Mouse (Mus musculus): ENCODE data around the gene Dnajc22. TPM values are rescaled to one million over a fixed set of nuclear protein-coding genes. Genes with fewer than 3 reads are reported as not detected.

Dnajc22 gene
- polyA plus RNA-seq, 1 experiment from 2014 or later, result 1.7 TPM

- no peaks in the 10 kb centered on the region for H3K36me3 ChIP-seq
- H3K4me1 ChIP-seq (replicated peaks), result no peaks in the 10 kb centered on the region
- no peaks in the 10 kb centered on the region for H3K9me3 ChIP-seq
- H3K4me3 ChIP-seq (replicated peaks), result no peak overlapping the region
- peaks cover 8% of the 10 kb centered on the region for H3K27me3 ChIP-seq
- no peak overlapping the region for H3K27ac ChIP-seq
- 86% methylated on average over 7 of the region's 7 CpGs for WGBS
- no peak overlapping the region for H3K9ac ChIP-seq (replicated peaks)
- no peak for ATAC-seq
- H3K4me2 ChIP-seq (replicated peaks), result no peak overlapping the region
Observed at GRCm38 (mm10) chr15:99105238-99105637, 12.3 kb downstream of the Dnajc22 start.

- no peak overlapping the region for H3K9ac ChIP-seq (replicated peaks)
- no peaks in the 10 kb centered on the region for H3K27me3 ChIP-seq
- H3K4me1 ChIP-seq (replicated peaks), result no peaks in the 10 kb centered on the region
- no peak overlapping the region for H3K27ac ChIP-seq
- H3K9me3 ChIP-seq, result no peaks in the 10 kb centered on the region
- 85% methylated on average over 3 of the region's 3 CpGs for WGBS
- H3K4me2 ChIP-seq (replicated peaks), result no peak overlapping the region
- H3K36me3 ChIP-seq, result no peaks in the 10 kb centered on the region
- H3K4me3 ChIP-seq (replicated peaks), result no peak overlapping the region
- ATAC-seq, result no peak
Observed at GRCm38 (mm10) chr15:99107866-99108265, 14.9 kb downstream of the Dnajc22 start.

GRCm38 (mm10) chr15:99111139-99111538 is 18.2 kb downstream of the Dnajc22 start:
- no peak for ATAC-seq
- Histone ChIP-seq H3K27me3 (no peaks in the 10 kb centered on the region), H3K27ac (no peak overlapping the region), H3K4me2 (replicated peaks) (no peak overlapping the region), H3K4me1 (replicated peaks) (no peaks in the 10 kb centered on the region), H3K9ac (replicated peaks) (no peak overlapping the region), H3K36me3 (no peaks in the 10 kb centered on the region), H3K4me3 (replicated peaks) (no peak overlapping the region), H3K9me3 (no peaks in the 10 kb centered on the region)
- 91% methylated on average over 3 of the region's 3 CpGs for WGBS

GRCm38 (mm10) chr15:99111809-99112208 is 18.8 kb downstream of the Dnajc22 start:
- no peaks in the 10 kb centered on the region for H3K9me3 ChIP-seq
- no peak for ATAC-seq
- 71% methylated on average over 4 of the region's 4 CpGs for WGBS
- no peak overlapping the region for H3K4me3 ChIP-seq (replicated peaks)
- H3K4me2 ChIP-seq (replicated peaks), result no peak overlapping the region
- H3K4me1 ChIP-seq (replicated peaks), result no peaks in the 10 kb centered on the region
- no peaks in the 10 kb centered on the region for H3K36me3 ChIP-seq
- H3K27ac ChIP-seq, result no peak overlapping the region
- H3K9ac ChIP-seq (replicated peaks), result no peak overlapping the region
- H3K27me3 ChIP-seq, result no peaks in the 10 kb centered on the region

- Histone ChIP-seq H3K9ac (replicated peaks) (no peak overlapping the region), H3K27ac (no peak overlapping the region), H3K4me2 (replicated peaks) (no peak overlapping the region), H3K4me3 (replicated peaks) (no peak overlapping the region), H3K4me1 (replicated peaks) (no peaks in the 10 kb centered on the region), H3K9me3 (no peaks in the 10 kb centered on the region), H3K36me3 (no peaks in the 10 kb centered on the region), H3K27me3 (no peaks in the 10 kb centered on the region)
- ATAC-seq, result no peak
- 63% methylated on average over 11 of the region's 11 CpGs for WGBS
Observed at GRCm38 (mm10) chr15:99112843-99113395, 19.9 kb downstream of the Dnajc22 start.

- no peak for ATAC-seq
Observed at GRCm38 (mm10) chr15:99113396-99113975, 20.5 kb downstream of the Dnajc22 start.

GRCm38 (mm10) chr15:99114312-99115064 is 21.5 kb downstream of the Dnajc22 start:
- no peak overlapping the region for H3K27ac ChIP-seq
- no peak overlapping the region for H3K4me2 ChIP-seq (replicated peaks)
- ATAC-seq, result no peak
- H3K27me3 ChIP-seq, result no peaks in the 10 kb centered on the region
- H3K4me3 ChIP-seq (replicated peaks), result no peak overlapping the region
- H3K9ac ChIP-seq (replicated peaks), result no peak overlapping the region
- no peaks in the 10 kb centered on the region for H3K9me3 ChIP-seq
- H3K4me1 ChIP-seq (replicated peaks), result no peaks in the 10 kb centered on the region
- 50% methylated on average over 14 of the region's 14 CpGs for WGBS
- H3K36me3 ChIP-seq, result no peaks in the 10 kb centered on the region

More at GRCm38 (mm10) chr15:99113396-99113975, 20.5 kb downstream of the Dnajc22 start:
- WGBS, result 13% methylated on average over 9 of the region's 9 CpGs
- Histone ChIP-seq H3K9ac (replicated peaks) (no peak overlapping the region), H3K36me3 (no peaks in the 10 kb centered on the region), H3K27ac (no peak overlapping the region), H3K9me3 (no peaks in the 10 kb centered on the region), H3K4me1 (replicated peaks) (no peaks in the 10 kb centered on the region), H3K27me3 (no peaks in the 10 kb centered on the region), H3K4me3 (replicated peaks) (no peak overlapping the region), H3K4me2 (replicated peaks) (no peak overlapping the region)

- H3K4me2 ChIP-seq (replicated peaks), result no peak overlapping the region
- no peak overlapping the region for H3K4me3 ChIP-seq (replicated peaks)
- no peaks in the 10 kb centered on the region for H3K9me3 ChIP-seq
- 87% methylated on average over 7 of the region's 7 CpGs for WGBS
- no peak overlapping the region for H3K9ac ChIP-seq (replicated peaks)
- no peaks in the 10 kb centered on the region for H3K27me3 ChIP-seq
- H3K4me1 ChIP-seq (replicated peaks), result no peaks in the 10 kb centered on the region
- H3K36me3 ChIP-seq, result no peaks in the 10 kb centered on the region
- ATAC-seq, result no peak
- no peak overlapping the region for H3K27ac ChIP-seq
Observed at GRCm38 (mm10) chr15:99115065-99115423, 22.1 kb downstream of the Dnajc22 start.

- Histone ChIP-seq H3K4me1 (replicated peaks) (0 out of 2 replicates have a peak, but pooled peaks cover 2% of the 10 kb centered on the region), H3K9me3 (no peaks in the 10 kb centered on the region), H3K4me3 (replicated peaks) (no peak overlapping the region), H3K27me3 (no peaks in the 10 kb centered on the region), H3K27ac (no peak overlapping the region), H3K36me3 (no peaks in the 10 kb centered on the region), H3K9ac (replicated peaks) (no peak overlapping the region), H3K4me2 (replicated peaks) (no peak overlapping the region)
- no peak for ATAC-seq
- 49% methylated on average over 11 of the region's 11 CpGs for WGBS
Observed at GRCm38 (mm10) chr15:99116539-99116938, 23.6 kb downstream of the Dnajc22 start.

GRCm38 (mm10) chr15:99120814-99121213 is 27.8 kb downstream of the Dnajc22 start:
- Histone ChIP-seq H3K4me3 (replicated peaks) (no peak overlapping the region), H3K4me1 (replicated peaks) (peaks cover 5% of the 10 kb centered on the region), H3K9me3 (no peaks in the 10 kb centered on the region), H3K27me3 (no peaks in the 10 kb centered on the region), H3K27ac (no peak overlapping the region), H3K4me2 (replicated peaks) (no peak overlapping the region), H3K9ac (replicated peaks) (no peak overlapping the region), H3K36me3 (no peaks in the 10 kb centered on the region)
- WGBS, result 13% methylated on average over 11 of the region's 11 CpGs
- no peak for ATAC-seq

GRCm38 (mm10) chr15:99122642-99123041 is 29.7 kb downstream of the Dnajc22 start:
- ATAC-seq, result no peak
- H3K9ac ChIP-seq (replicated peaks), result no peak overlapping the region
- no peaks in the 10 kb centered on the region for H3K36me3 ChIP-seq
- no peak overlapping the region for H3K27ac ChIP-seq
- H3K4me2 ChIP-seq (replicated peaks), result no peak overlapping the region
- WGBS, result 88% methylated on average over 2 of the region's 2 CpGs
- H3K4me3 ChIP-seq (replicated peaks), result no peak overlapping the region
- H3K9me3 ChIP-seq, result no peaks in the 10 kb centered on the region
- H3K4me1 ChIP-seq (replicated peaks), result peaks cover 9% of the 10 kb centered on the region
- H3K27me3 ChIP-seq, result no peaks in the 10 kb centered on the region

GRCm38 (mm10) chr15:99125711-99126080 is 32.7 kb downstream of the Dnajc22 start, which contains the start of gene Spats2:
TSS of gene Spats2 (plus strand) at chr15:99125916.
- Histone ChIP-seq H3K27ac (peak within 1 kb of the TSS; percentile 95), H3K4me3 (replicated peaks) (peak within 1 kb of the TSS; percentile 77), H3K9me3 (no peaks in the 10 kb centered on the region), H3K27me3 (no peaks in the 10 kb centered on the region), H3K4me2 (replicated peaks) (peak within 1 kb of the TSS; percentile 68), H3K36me3 (no peaks in the 10 kb centered on the region), H3K9ac (replicated peaks) (peak within 1 kb of the TSS; percentile 83), H3K4me1 (replicated peaks) (peaks cover 38% of the 10 kb centered on the region)
- WGBS, result 1% methylated on average over 12 of the region's 12 CpGs
- ATAC-seq, result no peak

All from midbrain, embryonic 13.5 days (tissue).